Mouse (Mus musculus): ENCODE measurements around the gene Adamtsl1. TPM values are rescaled to one million over a fixed set of nuclear protein-coding genes. Genes with fewer than 3 reads are reported as not detected.

The Adamtsl1 gene
- total RNA-seq, 2 experiments from 2014 or later: 3.8 to 4.9 TPM

GRCm38 (mm10) chr4:86352121-86352520, 838.1 kb downstream of the Adamtsl1 start:
- no peak for DNase-seq
- intact Hi-C loops (cut with DNase I): no loop called here

GRCm38 (mm10) chr4:86353550-86353949, 839.6 kb downstream of the Adamtsl1 start:
- intact Hi-C loops (cut with DNase I): no loop called here
- DNase-seq: no peak

GRCm38 (mm10) chr4:86359398-86359797, 845.4 kb downstream of the Adamtsl1 start:
- intact Hi-C loops (cut with DNase I): no loop called here
- no peak for DNase-seq

DNA sequence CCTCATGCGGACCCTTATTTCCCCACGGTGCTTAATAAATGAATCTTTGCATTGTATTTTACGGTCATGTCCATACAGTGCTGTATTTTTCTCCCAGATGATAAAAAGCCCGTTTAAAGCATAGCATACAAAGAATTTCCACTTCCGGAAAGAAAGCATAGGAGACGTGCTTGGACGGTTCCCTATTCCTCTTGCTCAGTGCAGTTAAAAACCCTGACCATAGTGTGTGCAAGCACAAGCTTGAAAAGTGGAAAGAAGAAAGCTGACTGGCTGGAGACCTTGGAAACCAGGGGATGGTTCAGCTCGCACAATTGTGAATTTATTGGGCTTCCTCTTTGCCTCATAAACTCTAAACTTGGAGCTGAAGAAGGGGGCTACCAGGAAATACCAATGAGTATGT, 855.1 kb downstream of the Adamtsl1 start:
- DNase-seq: no peak
- intact Hi-C loops (cut with DNase I): no loop called here

DNA sequence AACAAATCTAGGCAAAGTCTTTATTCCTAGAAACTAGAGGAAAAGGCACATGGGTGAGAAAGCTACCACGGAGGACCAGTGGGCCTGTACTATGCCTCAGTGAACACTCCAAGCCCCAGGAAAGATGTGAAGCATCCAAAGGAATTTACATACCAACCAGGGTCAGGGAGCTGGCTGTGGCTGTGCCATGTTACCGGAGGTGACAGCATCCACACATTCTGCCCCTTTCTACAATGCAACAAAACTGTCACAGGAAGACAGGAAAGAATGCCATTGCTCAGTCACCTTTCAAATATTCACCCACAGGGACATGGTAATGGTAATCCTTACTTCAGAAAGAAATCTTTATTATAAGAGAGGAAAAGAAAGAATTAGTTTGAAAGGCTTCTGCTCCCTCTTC, 859.2 kb downstream of the Adamtsl1 start:
- intact Hi-C loops (cut with DNase I): no loop called here
- no peak for DNase-seq

DNA sequence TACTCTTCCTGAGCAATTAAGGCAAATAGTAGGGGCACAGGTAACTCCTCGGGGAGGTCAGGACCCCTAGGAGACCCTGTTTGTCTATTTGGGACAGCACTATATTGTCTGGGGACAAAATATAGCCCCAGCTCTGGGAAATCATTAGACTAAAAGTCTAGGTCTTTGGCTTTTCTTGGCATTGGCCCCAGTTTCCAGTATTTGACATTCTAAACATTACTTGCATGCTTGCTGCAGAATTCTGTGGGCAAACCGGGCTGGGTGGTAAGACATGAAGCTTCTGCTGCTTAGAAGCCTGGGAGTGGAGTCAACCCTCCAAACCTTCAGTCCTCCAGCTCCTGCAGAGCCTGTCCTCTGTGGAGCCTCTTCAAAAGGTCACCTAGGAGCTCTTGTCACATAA, 869.2 kb downstream of the Adamtsl1 start:
- intact Hi-C loops (cut with DNase I): loop anchor here (5.0 kb wide), 1 partner anchor 66 kb away; no protein-coding TSS in a partner anchor
- DNase-seq: no peak

- DNase-seq: no peak
- intact Hi-C loops (cut with DNase I): no loop called here
These were observed 871.1 kb downstream of the Adamtsl1 start for GRCm38 (mm10) chr4:86385121-86385520.

DNA sequence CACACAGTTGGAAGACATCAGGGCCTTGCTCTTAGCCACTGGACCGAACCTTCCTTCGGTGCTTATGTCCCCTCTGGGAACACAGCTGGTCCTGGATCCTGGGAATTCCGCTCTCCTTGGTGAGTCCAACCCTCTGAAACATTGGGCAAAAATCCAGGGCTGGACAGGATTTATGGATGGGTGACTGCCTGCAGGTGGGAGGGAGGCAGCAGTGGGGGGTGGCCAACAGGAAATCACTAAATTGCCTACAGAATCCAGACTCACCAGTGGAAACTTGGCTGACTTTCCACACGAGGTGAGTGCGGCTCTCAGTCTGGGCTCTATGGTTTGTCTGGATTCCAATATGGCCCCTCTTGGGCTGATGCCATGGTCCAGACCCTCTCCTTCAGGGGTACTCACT, 874.5 kb downstream of the Adamtsl1 start:
- intact Hi-C loops (cut with DNase I): no loop called here
- DNase-seq: peak in 1 of 2 experiments; percentile 5

DNA sequence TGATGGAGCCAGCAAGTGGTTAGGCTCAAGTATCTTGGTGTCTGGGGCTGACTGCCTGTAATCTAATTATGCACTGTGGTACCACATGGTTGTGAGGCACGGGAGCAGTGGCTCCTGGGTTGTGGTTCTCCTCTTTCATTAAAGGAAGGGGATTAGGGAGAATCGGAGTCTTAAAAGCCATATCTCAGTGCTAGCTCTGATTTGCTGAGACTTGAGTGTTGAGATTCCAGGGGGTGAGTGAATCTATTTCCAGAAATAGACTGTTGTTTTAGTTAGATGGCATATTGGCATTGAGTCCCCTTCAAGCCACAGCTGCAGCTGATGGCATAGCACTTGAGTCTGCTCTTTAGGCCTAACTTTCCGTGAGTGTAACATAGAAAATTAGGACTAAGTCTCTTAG, 877.2 kb downstream of the Adamtsl1 start:
- no peak for DNase-seq
- intact Hi-C loops (cut with DNase I): loop anchor here (10.0 kb wide), 1 partner anchor 154 kb away; no protein-coding TSS in a partner anchor

DNA sequence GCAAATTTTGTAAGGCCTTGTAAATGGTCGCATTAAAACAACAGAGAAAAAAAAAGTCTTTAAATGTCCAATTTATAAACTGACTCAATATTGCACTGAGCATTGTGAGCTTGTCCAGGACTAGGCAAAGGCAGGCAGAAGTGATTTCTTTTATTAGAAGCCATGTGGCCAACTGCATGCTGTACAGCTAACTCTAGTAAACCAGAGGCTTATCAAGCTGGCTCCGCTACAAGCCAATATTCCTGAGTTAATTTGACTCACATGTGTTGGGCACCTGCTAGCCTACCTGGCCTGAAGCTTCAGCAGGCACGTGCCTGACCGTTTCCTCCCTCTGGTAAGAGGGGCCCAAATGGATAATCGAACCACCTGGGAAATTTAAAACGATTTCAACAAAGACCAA, 881.7 kb downstream of the Adamtsl1 start:
- intact Hi-C loops (cut with DNase I): loop anchor here (10.0 kb wide), 1 partner anchor 149 kb away; no protein-coding TSS in a partner anchor
- peak; percentile 6 to 22 for DNase-seq

DNA sequence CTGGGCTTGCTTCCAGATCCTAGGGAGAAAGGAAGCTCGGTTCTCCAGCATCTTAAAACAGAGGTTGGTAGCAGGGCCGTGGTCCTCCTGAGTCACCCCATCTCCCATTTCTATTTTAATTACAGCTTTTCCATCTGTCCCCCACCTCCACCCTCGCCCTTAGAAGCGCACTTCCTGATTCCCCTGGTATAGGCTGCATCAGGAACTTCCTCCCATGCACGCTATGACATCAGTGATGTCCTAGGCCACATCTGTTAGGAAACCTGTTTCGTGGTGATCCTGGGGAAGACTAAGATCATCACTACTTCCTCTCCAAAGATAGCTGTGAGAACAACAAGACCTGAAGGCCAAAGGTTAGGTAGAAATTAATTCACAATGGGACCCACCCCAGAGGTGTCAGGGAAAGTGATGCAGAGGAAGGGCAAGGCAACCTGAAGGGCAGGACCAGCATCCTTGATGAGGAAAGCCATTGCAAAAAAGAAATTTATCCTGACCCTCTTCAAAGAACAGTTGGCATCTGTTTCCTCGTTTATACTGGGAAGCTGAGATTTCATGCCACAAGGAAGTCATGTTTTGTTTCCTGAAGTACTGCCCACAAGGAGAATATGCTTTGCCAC, 882.8 kb downstream of the Adamtsl1 start:
- intact Hi-C loops (cut with DNase I): loop anchor here (10.0 kb wide), 1 partner anchor 148 kb away; no protein-coding TSS in a partner anchor
- DNase-seq: no peak

DNA sequence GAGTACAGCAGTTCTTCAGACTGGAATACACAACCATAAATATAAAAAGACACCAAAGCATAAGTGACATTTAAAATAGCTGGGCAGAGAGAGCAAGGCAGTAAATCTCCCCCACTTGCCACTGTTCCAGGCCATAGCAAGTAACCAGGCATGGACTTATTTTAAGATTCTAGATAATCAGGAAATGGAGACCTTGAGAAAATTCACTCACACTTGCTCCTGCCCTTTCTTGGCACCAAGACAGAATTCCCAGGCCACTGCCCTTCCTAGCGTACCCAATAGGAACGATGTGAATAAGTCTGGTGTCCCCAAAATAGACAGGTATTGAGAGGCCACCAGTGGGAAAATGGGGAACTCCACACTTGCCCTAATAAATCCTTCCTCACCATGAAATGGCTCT, 883.5 kb downstream of the Adamtsl1 start:
- DNase-seq: no peak
- intact Hi-C loops (cut with DNase I): loop anchor here (10.0 kb wide), 1 partner anchor 147 kb away; no protein-coding TSS in a partner anchor

GRCm38 (mm10) chr4:86401116-86401515, 887.1 kb downstream of the Adamtsl1 start:
- DNase-seq: no peak
- intact Hi-C loops (cut with DNase I): no loop called here

- no peak for DNase-seq
- intact Hi-C loops (cut with DNase I): no loop called here
These were observed 892.7 kb downstream of the Adamtsl1 start for GRCm38 (mm10) chr4:86406501-86407199.

GRCm38 (mm10) chr4:86407200-86407527, 893.2 kb downstream of the Adamtsl1 start:
- no peak for DNase-seq
- intact Hi-C loops (cut with DNase I): no loop called here

DNA sequence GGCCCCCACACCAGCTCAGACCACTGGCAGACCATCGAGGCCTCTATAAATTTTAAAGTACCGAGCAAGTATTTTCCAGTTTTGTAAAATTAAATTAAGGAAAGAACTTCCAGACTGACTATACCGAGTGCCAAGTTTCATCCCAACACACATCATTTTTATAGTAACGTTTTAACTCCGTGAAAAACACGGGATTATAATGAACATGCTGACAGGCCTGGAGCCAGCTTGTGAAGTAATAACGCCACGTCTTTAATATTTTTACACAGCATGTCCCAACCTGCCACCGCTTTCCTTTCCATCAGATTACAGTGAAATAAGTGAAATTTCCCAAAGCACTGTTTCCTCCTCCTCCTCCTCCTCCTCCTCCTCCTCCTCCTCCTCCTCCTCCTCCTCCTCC, 894.4 kb downstream of the Adamtsl1 start:
- intact Hi-C loops (cut with DNase I): no loop called here
- no peak for DNase-seq

- no peak for DNase-seq
- intact Hi-C loops (cut with DNase I): no loop called here
These were observed 897.0 kb downstream of the Adamtsl1 start for GRCm38 (mm10) chr4:86410946-86411345.

DNA sequence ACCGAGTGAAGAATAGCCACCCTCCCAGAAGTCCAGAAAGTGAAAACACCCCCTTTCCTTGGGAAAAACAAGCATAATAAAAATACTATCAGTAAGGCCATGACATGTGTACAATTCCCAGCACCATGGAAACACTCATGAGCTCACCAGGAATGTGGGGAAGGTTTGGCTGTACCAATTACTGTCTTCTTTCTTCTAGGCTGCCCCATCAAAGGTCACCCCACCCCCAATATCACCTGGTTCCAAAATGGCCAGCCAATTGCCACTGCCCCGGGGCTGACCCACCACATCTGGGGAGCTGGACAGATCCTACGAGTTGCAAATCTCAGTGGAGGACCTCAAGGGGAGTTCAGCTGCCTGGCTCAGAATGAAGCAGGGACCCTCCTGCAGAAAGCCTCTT, 899.4 kb downstream of the Adamtsl1 start:
- intact Hi-C loops (cut with DNase I): no loop called here
- DNase-seq: no peak

DNA sequence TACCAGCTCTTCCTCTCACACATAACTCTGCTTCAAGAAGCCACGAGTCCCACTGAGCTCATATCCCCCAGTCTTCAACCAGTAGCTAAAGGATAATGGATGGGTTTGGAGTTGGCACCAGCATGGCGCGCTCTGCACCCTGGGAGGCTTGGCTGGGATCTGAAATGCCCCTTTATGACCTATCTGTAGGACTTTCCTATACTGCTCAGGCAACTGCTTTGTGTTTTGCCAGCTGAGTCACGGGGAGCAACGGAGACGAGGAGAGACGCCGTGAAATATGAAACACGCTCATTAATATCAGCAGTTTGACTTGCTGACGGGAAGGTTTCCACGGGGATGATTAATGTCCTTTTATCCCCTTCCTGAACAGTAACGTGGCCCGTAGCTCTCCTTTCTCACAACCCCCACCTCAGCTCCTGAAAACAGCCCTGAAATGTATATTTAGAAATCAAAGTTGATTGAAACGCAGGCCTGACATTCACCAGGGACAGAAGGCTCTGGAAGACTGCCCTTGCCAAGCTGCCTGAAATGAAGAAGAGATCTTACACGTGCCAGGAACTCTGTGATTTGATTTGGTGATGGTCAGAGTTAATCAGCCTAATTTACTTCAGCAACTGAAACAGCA, 902.5 kb downstream of the Adamtsl1 start:
- no peak for DNase-seq
- intact Hi-C loops (cut with DNase I): no loop called here

- intact Hi-C loops (cut with DNase I): no loop called here
These were observed 908.6 kb downstream of the Adamtsl1 start for GRCm38 (mm10) chr4:86422586-86422985.

DNA sequence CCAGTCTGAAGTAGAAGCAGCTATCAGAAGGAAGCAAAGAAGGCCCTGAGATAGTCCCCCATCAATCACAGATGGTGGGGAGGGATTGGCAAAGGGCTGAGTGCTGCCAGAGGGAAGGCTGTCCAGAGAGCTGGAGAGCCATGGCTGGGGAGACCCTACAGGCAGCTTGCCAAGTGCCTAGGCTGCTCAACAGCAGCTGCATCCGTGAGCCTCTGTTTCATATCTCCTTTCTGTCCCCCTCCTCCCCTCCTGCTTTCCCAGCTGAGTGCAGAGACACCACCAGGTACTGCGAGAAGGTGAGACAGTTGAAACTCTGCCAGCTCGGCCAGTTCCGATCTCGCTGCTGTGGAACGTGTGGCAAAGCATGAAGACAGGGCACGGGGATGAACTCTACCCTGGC, 911.6 kb downstream of the Adamtsl1 start:
- DNase-seq: no peak
- intact Hi-C loops (cut with DNase I): no loop called here

More at GRCm38 (mm10) chr4:86422586-86422985, 908.6 kb downstream of the Adamtsl1 start:
- DNase-seq: no peak

DNA sequence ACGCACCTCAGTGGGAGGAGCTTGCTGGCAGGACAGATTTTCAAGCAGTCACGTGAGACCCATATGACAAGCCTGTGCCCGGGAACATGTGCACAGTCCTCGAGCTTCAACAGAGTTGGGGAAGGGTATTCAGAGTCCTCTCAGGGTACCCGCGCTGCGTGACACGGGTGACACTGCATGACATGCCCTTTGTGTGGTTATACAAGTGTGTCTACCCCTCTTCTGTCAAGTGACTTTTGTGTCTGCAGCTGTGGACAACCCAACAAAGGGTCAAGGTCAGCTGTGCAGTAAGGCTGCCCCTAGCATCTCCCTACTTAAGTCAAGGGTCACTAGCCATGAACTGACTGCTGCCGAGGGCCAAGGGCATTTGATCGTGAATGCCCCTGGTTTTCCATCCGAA, 912.6 kb downstream of the Adamtsl1 start:
- intact Hi-C loops (cut with DNase I): no loop called here
- no peak for DNase-seq

All from heart, postnatal 14 days (tissue).